Mouse (Mus musculus) brain, embryonic 14.5 days (tissue): ENCODE measurements at regions not wholly inside any gene's neighbourhood (a gene's known extent, or its start where the extent isn't known, plus 50 kb on each side); places are given as distances from the start of the nearest gene placed in this dataset.

Experiments used
- CTCF ChIP-seq: fragments of 200-500 bp; IDR thresholded peaks from 2 replicates; pipeline ENCODE4 v1.5.1; 2012; ENCODE audit warnings: inconsistent platforms, mild to moderate bottlenecking, moderate library complexity, borderline replicate concordance; ENCODE audit not compliant: insufficient read depth, insufficient read length; ENCODE audit errors: extremely low read depth
- POLR2A ChIP-seq: fragments of 200-500 bp; IDR thresholded peaks from 2 replicates; pipeline ENCODE4 v1.6.1; 2012; ENCODE audit warnings: mild to moderate bottlenecking, inconsistent platforms, borderline replicate concordance; ENCODE audit not compliant: poor library complexity, insufficient read depth, insufficient read length, severe bottlenecking; ENCODE audit errors: extremely low read depth

DNA sequence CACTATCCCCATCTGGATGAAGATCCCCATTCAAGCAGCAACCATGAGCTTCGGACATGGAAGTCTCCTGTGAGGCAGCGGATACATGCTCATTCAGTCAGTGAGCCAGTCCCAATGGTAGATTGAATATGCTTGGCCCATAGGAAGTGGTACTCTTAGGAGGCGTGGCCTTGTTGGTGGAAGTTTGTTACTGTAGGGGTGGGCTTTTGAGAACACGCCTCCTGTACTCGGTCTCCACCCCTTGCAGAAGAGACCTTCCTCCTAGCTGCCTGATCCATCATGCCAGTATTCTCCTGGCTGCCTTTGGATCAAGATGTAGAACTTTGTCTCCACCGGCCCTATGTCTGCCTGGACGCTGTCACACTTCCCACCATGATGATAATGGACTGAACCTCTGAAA is 55.3 kb upstream of the Pmfbp1 start:
- TF ChIP-seq CTCF (no peak), POLR2A (no peak)
